Mouse (Mus musculus) liver, embryonic 13.5 days (tissue): ENCODE measurements at regions not wholly inside any gene's neighbourhood (a gene's known extent, or its start where the extent isn't known, plus 50 kb on each side); places are given as distances from the start of the nearest gene placed in this dataset.

Source experiments
- ATAC-seq: fragments of 200-750 bp; cut with Nextera tagmentation; 2 replicates; pipeline ENCODE4 v1.8.0; 2017; ENCODE audit warnings: low read depth, mild to moderate bottlenecking, moderate number of reproducible peaks, moderate library complexity
- DNase-seq: peaks from one replicate; pipeline ENCODE4 v3.0.0; 2022
- H3K27ac ChIP-seq: fragments of 300-500 bp; sonication (generic); 2 replicates; pipeline ENCODE4 v1.5.1; 2015; ENCODE audit warnings: moderate library complexity, mild to moderate bottlenecking, inconsistent platforms
- H3K27me3 ChIP-seq: fragments of 300-500 bp; sonication (generic); 2 replicates; pipeline ENCODE4 v1.6.1; 2015; ENCODE audit warnings: mild to moderate bottlenecking, inconsistent platforms
- H3K36me3 ChIP-seq: fragments of 300-500 bp; sonication (generic); 2 replicates; pipeline ENCODE4 v1.6.1; 2015; ENCODE audit warnings: mild to moderate bottlenecking, inconsistent platforms
- H3K4me1 ChIP-seq: fragments of 300-500 bp; sonication (generic); replicated peaks from 2 replicates; pipeline ENCODE4 v1.6.1; 2015; ENCODE audit warnings: inconsistent platforms
- H3K4me2 ChIP-seq: fragments of 300-500 bp; sonication (generic); 2 replicates; pipeline ENCODE4 v1.6.1; 2015; ENCODE audit warnings: inconsistent platforms, mild to moderate bottlenecking, moderate library complexity
- H3K4me3 ChIP-seq: fragments of 300-500 bp; sonication (generic); replicated peaks from 2 replicates; pipeline ENCODE4 v1.5.1; 2015; ENCODE audit warnings: mild to moderate bottlenecking, inconsistent platforms
- H3K9ac ChIP-seq: fragments of 300-500 bp; sonication (generic); 2 replicates; pipeline ENCODE4 v1.6.1; 2015; ENCODE audit warnings: mild to moderate bottlenecking, inconsistent platforms
- H3K9me3 ChIP-seq: fragments of 300-500 bp; sonication (generic); replicated peaks from 2 replicates; pipeline ENCODE4 v1.6.1; 2016; ENCODE audit warnings: inconsistent platforms
- WGBS: fragments of 180-500 bp; shearing (Covaris S2); methylation state at CpG from one replicate; pipeline ENCODE4 v1.1.7; 2015; ENCODE audit not compliant: insufficient replicate concordance; 5-methylcytosine and 5-hydroxymethylcytosine counted together

DNA sequence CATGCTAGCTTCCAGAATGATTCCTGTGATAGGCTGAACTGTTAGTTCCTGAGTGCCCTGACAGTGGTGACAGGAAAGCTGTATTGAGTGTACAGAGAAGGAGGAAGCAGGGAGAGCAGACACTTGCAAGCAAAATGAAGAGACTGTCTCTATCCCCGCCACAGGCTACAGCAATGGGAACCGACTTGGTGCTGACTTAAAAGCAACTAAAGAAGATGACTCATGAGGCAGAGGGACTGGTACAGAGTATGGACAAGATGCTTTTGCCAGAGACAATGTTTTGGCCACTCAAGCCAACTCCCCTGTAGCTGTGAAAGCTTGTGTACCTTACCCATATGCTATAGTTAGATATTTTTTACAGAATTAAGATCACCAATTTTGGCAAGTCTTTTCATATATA lies 4773.0 kb downstream of the 9330182O14Rik start:
- Histone ChIP-seq H3K4me2 (no peak overlapping the region), H3K9me3 (no peaks in the 10 kb centered on the region), H3K9ac (no peak overlapping the region), H3K4me3 (no peak overlapping the region), H3K4me1 (no peaks in the 10 kb centered on the region), H3K36me3 (no peaks in the 10 kb centered on the region), H3K27me3 (no peaks in the 10 kb centered on the region), H3K27ac (no peak overlapping the region)
- DNase-seq (no peak), ATAC-seq (no peak)
- 17% methylated on average over 2 of the region's 2 CpGs for whole genome bisulfite sequencing

DNA sequence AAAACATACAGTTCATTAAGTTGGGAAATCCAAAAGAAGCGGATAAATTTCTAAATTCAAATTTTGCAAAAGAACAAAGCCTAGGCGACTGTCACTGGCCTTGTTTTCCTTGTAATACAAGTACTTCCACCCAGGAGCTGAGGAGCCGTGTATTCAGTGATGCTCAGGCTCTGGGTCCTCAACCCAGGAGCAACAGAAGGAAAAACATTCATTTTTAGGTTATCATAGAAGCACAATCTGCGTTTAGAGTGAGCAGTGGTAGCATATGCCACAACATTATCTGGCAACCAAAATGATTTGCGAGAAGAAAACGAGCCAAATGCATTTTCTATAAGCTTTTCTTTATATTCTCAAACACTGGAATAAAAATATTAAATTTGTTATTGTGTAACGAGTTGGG lies 4779.3 kb downstream of the 9330182O14Rik start:
- Histone ChIP-seq H3K4me3 (no peak overlapping the region), H3K4me1 (no peaks in the 10 kb centered on the region), H3K27me3 (no peaks in the 10 kb centered on the region), H3K9ac (no peak overlapping the region), H3K36me3 (no peaks in the 10 kb centered on the region), H3K27ac (no peak overlapping the region), H3K9me3 (no peaks in the 10 kb centered on the region), H3K4me2 (no peak overlapping the region)
- no peak for ATAC-seq
- 63% methylated on average over 7 of the region's 7 CpGs for WGBS
- DNase-seq, result no peak

DNA sequence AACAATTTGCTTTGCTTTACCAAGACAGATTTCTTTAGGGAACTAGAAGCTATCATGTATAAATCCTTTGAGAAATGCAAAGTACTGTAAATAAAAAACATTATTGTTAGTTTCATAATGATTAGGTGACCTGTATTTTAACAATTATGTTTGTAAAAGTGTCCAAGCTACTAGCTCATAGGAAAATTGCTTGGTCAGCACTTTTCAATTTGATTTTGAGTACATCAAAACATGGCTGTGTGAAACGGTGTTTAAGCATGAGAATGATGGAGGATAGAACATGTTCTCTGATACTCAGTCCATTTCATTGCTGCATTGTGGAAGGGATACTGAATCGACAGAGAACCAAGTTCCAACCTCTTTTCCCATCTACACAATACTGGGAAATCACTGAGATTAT lies 4780.8 kb downstream of the 9330182O14Rik start:
- ATAC-seq (no peak), DNase-seq (no peak)
- Histone ChIP-seq H3K27ac (no peak overlapping the region), H3K36me3 (no peaks in the 10 kb centered on the region), H3K27me3 (no peaks in the 10 kb centered on the region), H3K4me3 (no peak overlapping the region), H3K4me2 (no peak overlapping the region), H3K4me1 (no peaks in the 10 kb centered on the region), H3K9me3 (no peaks in the 10 kb centered on the region), H3K9ac (no peak overlapping the region)
- WGBS, result 61% methylated on average over 2 of the region's 2 CpGs

GRCm38 (mm10) chr15:44916479-44916878 lies 4782.3 kb downstream of the 9330182O14Rik start:
- no peaks in the 10 kb centered on the region for H3K27me3 ChIP-seq
- DNase-seq (no peak), ATAC-seq (no peak)
- WGBS, result 65% methylated on average over 1 of the region's 1 CpGs
- no peaks in the 10 kb centered on the region for H3K4me1 ChIP-seq
- no peak overlapping the region for H3K9ac ChIP-seq
- H3K27ac ChIP-seq, result no peak overlapping the region
- H3K4me3 ChIP-seq, result no peak overlapping the region
- H3K9me3 ChIP-seq, result no peaks in the 10 kb centered on the region
- H3K36me3 ChIP-seq, result no peaks in the 10 kb centered on the region
- no peak overlapping the region for H3K4me2 ChIP-seq

- H3K9ac ChIP-seq, result no peak overlapping the region
- H3K4me2 ChIP-seq, result no peak overlapping the region
- no peak for DNase-seq
- no peaks in the 10 kb centered on the region for H3K27me3 ChIP-seq
- H3K4me3 ChIP-seq, result no peak overlapping the region
- no peaks in the 10 kb centered on the region for H3K4me1 ChIP-seq
- 0 out of 2 replicates have a peak, but pooled peaks have one; percentile 39 for ATAC-seq
- H3K36me3 ChIP-seq, result no peaks in the 10 kb centered on the region
- no peaks in the 10 kb centered on the region for H3K9me3 ChIP-seq
- no peak overlapping the region for H3K27ac ChIP-seq
- WGBS, result 46% methylated on average over 1 of the region's 1 CpGs
Observed at GRCm38 (mm10) chr15:44924686-44925085, 4790.5 kb downstream of the 9330182O14Rik start.

DNA sequence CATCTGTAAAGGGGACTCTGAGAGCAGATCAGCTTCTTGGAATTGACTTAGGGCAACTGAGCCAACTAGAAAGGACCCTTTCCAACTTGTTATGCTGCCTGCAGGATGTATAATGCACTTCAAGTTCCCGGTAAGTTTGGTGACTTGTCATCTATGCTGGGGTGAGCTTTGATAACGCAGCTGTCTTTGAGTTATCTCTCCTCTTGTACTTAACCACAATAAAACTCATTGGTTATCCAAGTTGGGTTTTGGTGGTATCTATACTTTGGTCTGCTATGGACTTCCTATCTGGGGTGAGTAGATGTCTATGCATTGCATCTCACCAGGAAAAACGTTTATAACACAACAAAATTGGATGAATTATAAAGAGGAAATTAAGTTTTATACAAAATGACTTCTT lies 4792.9 kb downstream of the 9330182O14Rik start:
- H3K4me3 ChIP-seq, result no peak overlapping the region
- no peak for DNase-seq
- 17% methylated on average over 3 of the region's 3 CpGs for WGBS
- no peak for ATAC-seq
- no peaks in the 10 kb centered on the region for H3K27me3 ChIP-seq
- no peak overlapping the region for H3K9ac ChIP-seq
- no peak overlapping the region for H3K4me2 ChIP-seq
- no peak overlapping the region for H3K27ac ChIP-seq
- no peaks in the 10 kb centered on the region for H3K4me1 ChIP-seq
- no peaks in the 10 kb centered on the region for H3K36me3 ChIP-seq
- no peaks in the 10 kb centered on the region for H3K9me3 ChIP-seq

DNA sequence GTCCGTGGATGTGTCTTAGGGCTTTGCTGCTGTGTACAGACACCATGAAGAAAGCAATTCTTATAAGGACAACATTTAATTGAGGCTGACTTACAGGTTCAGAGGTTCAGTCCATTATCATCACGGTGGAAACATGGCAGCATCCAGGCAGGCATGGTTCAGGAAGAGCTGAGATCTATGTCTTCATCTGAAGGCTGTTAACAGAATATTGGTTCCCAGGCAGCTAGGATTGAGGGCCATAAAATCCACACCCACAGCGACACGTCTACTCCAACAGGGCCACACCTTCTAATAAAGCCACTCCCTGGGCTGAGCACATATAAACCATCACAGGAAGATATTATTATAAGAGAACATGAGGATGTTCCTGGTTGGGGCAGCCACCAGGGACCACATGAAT lies 4814.5 kb downstream of the 9330182O14Rik start:
- Histone ChIP-seq H3K4me1 (no peaks in the 10 kb centered on the region), H3K4me2 (no peak overlapping the region), H3K9ac (no peak overlapping the region), H3K4me3 (no peak overlapping the region), H3K9me3 (no peaks in the 10 kb centered on the region), H3K27me3 (no peaks in the 10 kb centered on the region), H3K27ac (no peak overlapping the region), H3K36me3 (no peaks in the 10 kb centered on the region)
- 59% methylated on average over 4 of the region's 4 CpGs for WGBS
- ATAC-seq, result no peak
- no peak for DNase-seq

GRCm38 (mm10) chr15:44950952-44951642 lies 4816.9 kb downstream of the 9330182O14Rik start:
- no peak overlapping the region for H3K4me2 ChIP-seq
- no peaks in the 10 kb centered on the region for H3K36me3 ChIP-seq
- H3K27ac ChIP-seq, result no peak overlapping the region
- H3K4me1 ChIP-seq, result no peaks in the 10 kb centered on the region
- DNase-seq (no peak), ATAC-seq (no peak)
- no peak overlapping the region for H3K9ac ChIP-seq
- WGBS, result 66% methylated on average over 7 of the region's 7 CpGs
- H3K4me3 ChIP-seq, result no peak overlapping the region
- no peaks in the 10 kb centered on the region for H3K9me3 ChIP-seq
- no peaks in the 10 kb centered on the region for H3K27me3 ChIP-seq
